Mouse (Mus musculus) liver, adult 2 months (tissue): ENCODE results near the gene Sorbs1.

Experiments
- CTCF ChIP-seq: fragments of 200-500 bp; IDR thresholded peaks from 2 replicates; pipeline ENCODE4 v1.5.1; 2011; ENCODE audit warnings: low read depth, low read length, control low read depth
- POLR2A ChIP-seq: fragments of 200-500 bp; IDR thresholded peaks from 2 replicates; pipeline ENCODE4 v1.6.1; 2011; ENCODE audit warnings: low read length, control low read depth; ENCODE audit not compliant: insufficient read depth; ENCODE audit errors: extremely low read depth

DNA sequence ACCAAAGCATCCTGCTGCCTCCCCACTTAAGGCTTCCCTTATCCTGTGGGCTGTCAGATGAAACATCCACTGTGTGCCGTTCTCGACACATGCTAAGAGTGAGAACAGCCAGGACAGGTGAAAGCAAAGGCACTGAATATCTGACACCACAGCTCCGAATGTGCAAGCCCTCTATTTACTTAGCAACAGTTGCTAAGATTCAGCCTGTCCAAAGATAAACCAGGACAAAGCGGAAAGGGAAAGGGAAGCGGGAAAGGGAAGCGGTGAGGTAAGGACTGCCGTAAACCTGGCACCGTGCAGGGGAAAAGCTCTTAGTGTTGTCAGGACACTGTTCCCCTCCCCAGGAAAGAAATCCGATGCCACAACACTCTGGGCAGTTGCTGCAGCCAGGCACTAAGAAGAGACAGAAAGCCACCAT lies 75.9 kb downstream of the Sorbs1 start:
- TF ChIP-seq CTCF (no peak), POLR2A (no peak)
